Mouse (Mus musculus): ENCODE results near the gene Gm21760.
"Not testable (repeated sequence)": the region's sequence is repeated elsewhere in the genome, so short reads cannot be mapped to it uniquely, and the experiment has no call there.

Gene Gm21760

GRCm38 (mm10) chrY:80133479-80133878, at the start of gene Gm21760:
Gene Gm21760 (plus strand): TSS chrY:80133779.
- DNase-seq (ENCODE audit: low spot score), result not testable (repeated sequence)
